Mouse (Mus musculus): ENCODE results near the gene Cep95. TPM values are rescaled to one million over a fixed set of nuclear protein-coding genes. Genes with fewer than 3 reads are reported as not detected.

The Cep95 gene
- polyA plus RNA-seq, 1 experiment from 2014 or later, result 12.2 TPM

DNA sequence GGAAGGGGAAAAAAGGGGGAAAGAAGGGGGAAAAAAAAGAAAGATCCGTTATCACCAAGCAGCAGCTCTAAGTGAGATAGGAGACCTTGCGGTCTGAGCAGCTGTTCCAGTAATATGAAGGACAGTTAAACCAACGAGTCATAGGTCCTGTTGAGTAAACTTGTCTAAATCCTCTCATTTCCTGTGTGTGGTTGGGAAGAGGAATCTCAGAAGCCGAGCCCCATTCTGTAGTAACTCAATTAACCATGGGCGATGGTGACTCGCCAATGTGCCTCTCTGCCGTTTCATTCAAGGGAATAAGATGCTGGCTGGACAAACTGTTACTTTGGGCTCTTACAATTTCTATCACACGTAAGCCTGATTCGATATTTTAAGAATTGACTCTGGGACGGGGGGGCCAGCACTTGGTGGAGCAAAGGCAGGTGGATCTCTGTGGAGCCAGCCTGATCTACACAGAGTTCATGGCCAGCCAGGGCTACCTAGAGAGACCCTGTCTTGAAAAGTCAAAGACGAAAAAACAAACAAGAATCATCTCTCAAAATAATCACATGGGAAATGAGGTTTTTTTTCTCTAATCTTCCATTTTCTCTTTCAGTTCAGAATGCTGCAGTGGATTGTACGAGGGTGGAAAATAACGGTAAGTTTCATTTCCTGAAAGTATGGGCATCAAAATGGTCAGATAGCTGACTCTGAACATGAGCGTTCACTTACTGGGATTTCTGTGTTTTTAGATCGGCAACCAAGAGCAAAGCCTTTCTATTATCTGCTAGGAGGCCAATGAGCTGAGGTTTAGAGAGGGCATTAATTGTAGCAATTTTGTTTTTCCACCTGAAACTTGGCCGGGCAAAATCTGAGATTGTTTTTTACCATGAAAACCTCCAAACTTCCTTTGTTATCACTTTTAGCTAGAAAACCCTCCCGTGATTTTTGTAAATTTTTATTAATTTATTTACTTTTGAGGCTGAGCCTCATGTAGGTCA, 37.7 kb upstream of the Cep95 start, which contains the start of gene Milr1:
Milr1 (plus strand) TSS at position 188 of the 980 bp plus-strand sequence.
- Histone ChIP-seq H3K4me1 (ENCODE audit: control insufficient read depth, insufficient read depth, low read depth, low read length) (no peaks in the 10 kb centered on the region), H3K9me3 (ENCODE audit: control insufficient read depth, low read length) (no peaks in the 10 kb centered on the region), H3K36me3 (ENCODE audit: control insufficient read depth, insufficient read depth, low read length) (no peaks in the 10 kb centered on the region), H3K4me3 (ENCODE audit: low read length) (no peak within 1 kb of the TSS), H3K27ac (ENCODE audit: low read depth, low read length) (no peak within 1 kb of the TSS), H3K4me2 (ENCODE audit: low read length) (no peak within 1 kb of the TSS), H3K9ac (ENCODE audit: low read depth, low read length) (no peak within 1 kb of the TSS), H3K27me3 (replicated peaks; ENCODE audit: control insufficient read depth, insufficient read depth, low read length) (no peaks in the 10 kb centered on the region)
- WGBS, result 89% methylated on average over 17 of the region's 17 CpGs
- no peak for ATAC-seq

DNA sequence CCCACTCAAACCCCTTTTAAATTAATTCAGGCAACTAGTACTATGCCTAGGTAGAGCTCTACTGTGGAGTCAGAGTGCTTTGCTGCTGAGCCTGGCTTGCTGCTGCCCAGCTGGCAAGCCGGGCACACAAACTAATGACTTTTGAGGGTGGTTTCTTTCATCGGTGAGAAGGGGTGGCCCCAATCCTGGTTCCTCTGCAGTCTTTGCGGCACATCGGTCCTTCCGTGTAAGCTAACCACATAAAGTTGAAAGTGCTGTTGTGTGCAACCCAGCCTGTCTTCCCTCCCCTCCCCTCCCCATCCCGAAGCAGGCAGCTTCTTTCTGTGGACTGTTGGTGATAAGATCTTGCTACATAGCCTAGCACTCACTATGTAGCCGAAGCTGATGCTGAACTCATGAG, 36.9 kb upstream of the Cep95 start:
- H3K27me3 ChIP-seq (replicated peaks; ENCODE audit: control insufficient read depth, insufficient read depth, low read length), result no peaks in the 10 kb centered on the region
- H3K4me2 ChIP-seq (ENCODE audit: low read length), result no peak overlapping the region
- no peak overlapping the region for H3K4me3 ChIP-seq (ENCODE audit: low read length)
- no peak for ATAC-seq
- H3K4me1 ChIP-seq (ENCODE audit: control insufficient read depth, insufficient read depth, low read depth, low read length), result no peaks in the 10 kb centered on the region
- H3K9ac ChIP-seq (ENCODE audit: low read depth, low read length), result no peak overlapping the region
- WGBS, result 85% methylated on average over 7 of the region's 7 CpGs
- H3K9me3 ChIP-seq (ENCODE audit: control insufficient read depth, low read length), result no peaks in the 10 kb centered on the region
- H3K36me3 ChIP-seq (ENCODE audit: control insufficient read depth, insufficient read depth, low read length), result no peaks in the 10 kb centered on the region
- H3K27ac ChIP-seq (ENCODE audit: low read depth, low read length), result no peak overlapping the region

DNA sequence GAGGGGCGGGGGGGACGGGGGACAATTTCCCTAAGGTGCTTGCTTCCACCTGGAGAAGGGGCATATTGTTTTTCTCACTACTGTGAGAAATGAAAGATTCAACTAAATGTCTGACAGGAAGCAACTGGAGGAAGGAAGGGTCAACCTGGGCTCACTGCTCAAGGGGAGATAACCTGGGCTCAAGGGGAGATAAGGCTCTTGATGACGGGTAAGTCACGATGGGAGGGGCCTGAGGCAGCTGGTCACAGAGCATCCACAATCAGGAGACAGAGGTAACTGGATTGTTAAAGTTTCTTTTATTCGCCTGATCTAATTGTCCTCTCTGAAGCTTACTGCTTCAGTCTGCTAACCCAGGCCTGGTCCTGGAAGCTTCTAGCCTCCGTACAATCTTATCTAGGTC, 35.7 kb upstream of the Cep95 start:
- Histone ChIP-seq H3K36me3 (ENCODE audit: control insufficient read depth, insufficient read depth, low read length) (no peaks in the 10 kb centered on the region), H3K9ac (ENCODE audit: low read depth, low read length) (no peak overlapping the region), H3K9me3 (ENCODE audit: control insufficient read depth, low read length) (no peaks in the 10 kb centered on the region), H3K4me2 (ENCODE audit: low read length) (no peak overlapping the region), H3K4me3 (ENCODE audit: low read length) (no peak overlapping the region), H3K27me3 (replicated peaks; ENCODE audit: control insufficient read depth, insufficient read depth, low read length) (no peaks in the 10 kb centered on the region), H3K27ac (ENCODE audit: low read depth, low read length) (no peak overlapping the region), H3K4me1 (ENCODE audit: control insufficient read depth, insufficient read depth, low read depth, low read length) (no peaks in the 10 kb centered on the region)
- no peak for ATAC-seq
- 94% methylated on average over 6 of the region's 6 CpGs for WGBS

DNA sequence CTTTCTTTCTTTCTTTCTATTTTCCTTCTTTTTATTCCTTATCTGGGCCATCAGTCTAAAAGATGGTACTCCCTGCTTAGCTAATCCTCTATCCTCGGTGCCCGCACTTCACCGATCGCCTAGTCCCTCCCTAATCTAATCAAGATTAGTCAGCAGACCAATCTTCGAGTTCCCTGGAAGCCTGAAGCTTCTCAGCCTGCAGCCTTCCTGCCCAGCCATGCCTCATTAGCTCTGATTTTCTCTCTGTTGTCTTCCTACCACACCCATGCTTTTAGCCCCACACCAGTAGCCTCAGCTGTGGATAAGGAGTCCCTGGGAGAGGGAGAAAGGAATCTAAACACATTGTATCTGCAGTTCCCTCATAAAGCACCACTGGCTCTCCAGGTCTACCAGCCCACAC, 33.5 kb upstream of the Cep95 start:
- no peaks in the 10 kb centered on the region for H3K4me1 ChIP-seq (ENCODE audit: control insufficient read depth, insufficient read depth, low read depth, low read length)
- H3K27me3 ChIP-seq (replicated peaks; ENCODE audit: control insufficient read depth, insufficient read depth, low read length), result no peaks in the 10 kb centered on the region
- H3K4me3 ChIP-seq (ENCODE audit: low read length), result no peak overlapping the region
- no peak overlapping the region for H3K4me2 ChIP-seq (ENCODE audit: low read length)
- no peak for ATAC-seq
- no peak overlapping the region for H3K27ac ChIP-seq (ENCODE audit: low read depth, low read length)
- H3K36me3 ChIP-seq (ENCODE audit: control insufficient read depth, insufficient read depth, low read length), result no peaks in the 10 kb centered on the region
- H3K9me3 ChIP-seq (ENCODE audit: control insufficient read depth, low read length), result no peaks in the 10 kb centered on the region
- WGBS, result 52% methylated on average over 5 of the region's 5 CpGs
- H3K9ac ChIP-seq (ENCODE audit: low read depth, low read length), result no peak overlapping the region

DNA sequence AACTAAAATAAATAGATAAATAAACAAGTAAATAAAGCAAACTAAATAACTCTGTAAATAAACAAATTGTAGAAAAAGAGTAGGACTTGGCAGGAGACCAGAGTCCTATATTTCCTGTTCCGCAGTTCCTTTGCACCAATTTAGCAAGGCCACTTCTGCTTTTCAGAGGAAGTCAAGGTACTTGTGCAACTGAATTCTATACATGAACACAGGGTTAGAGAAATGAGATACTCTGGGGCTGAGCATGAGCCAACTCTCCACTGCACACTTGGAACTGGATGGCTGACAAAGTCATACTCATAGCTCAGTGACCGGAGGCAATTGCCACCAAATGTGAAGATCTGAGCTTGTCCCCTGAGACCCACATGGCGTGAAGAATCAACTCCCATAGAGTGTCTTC, 30.0 kb upstream of the Cep95 start:
- H3K27ac ChIP-seq (ENCODE audit: low read depth, low read length), result no peak overlapping the region
- no peak overlapping the region for H3K4me2 ChIP-seq (ENCODE audit: low read length)
- H3K4me3 ChIP-seq (ENCODE audit: low read length), result no peak overlapping the region
- 96% methylated on average over 3 of the region's 3 CpGs for WGBS
- H3K36me3 ChIP-seq (ENCODE audit: control insufficient read depth, insufficient read depth, low read length), result no peaks in the 10 kb centered on the region
- H3K9me3 ChIP-seq (ENCODE audit: control insufficient read depth, low read length), result no peaks in the 10 kb centered on the region
- no peaks in the 10 kb centered on the region for H3K4me1 ChIP-seq (ENCODE audit: control insufficient read depth, insufficient read depth, low read depth, low read length)
- H3K9ac ChIP-seq (ENCODE audit: low read depth, low read length), result no peak overlapping the region
- H3K27me3 ChIP-seq (replicated peaks; ENCODE audit: control insufficient read depth, insufficient read depth, low read length), result no peaks in the 10 kb centered on the region
- no peak for ATAC-seq

DNA sequence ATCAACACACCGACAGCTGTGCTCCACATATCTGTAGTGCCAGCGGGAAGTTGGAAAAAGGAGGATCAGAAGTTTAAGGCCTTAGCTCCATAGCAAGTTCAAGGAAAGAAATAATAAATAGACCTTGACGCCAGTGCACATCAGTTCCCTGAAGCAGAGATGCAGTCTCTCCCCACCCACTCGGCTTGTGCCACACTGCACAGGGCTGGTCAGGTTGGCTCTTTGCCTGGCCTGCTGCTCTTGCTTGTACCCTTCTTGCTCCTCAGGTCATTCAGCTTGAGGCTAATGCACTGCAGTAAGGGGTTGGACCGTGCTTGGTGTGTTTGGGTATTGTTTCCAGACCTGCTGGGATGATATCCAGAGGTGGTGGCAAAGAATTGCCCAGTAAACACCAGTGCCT, 28.5 kb upstream of the Cep95 start:
- ATAC-seq, result no peak
- Histone ChIP-seq H3K4me3 (ENCODE audit: low read length) (no peak overlapping the region), H3K27ac (ENCODE audit: low read depth, low read length) (no peak overlapping the region), H3K9ac (ENCODE audit: low read depth, low read length) (no peak overlapping the region), H3K4me1 (ENCODE audit: control insufficient read depth, insufficient read depth, low read depth, low read length) (no peaks in the 10 kb centered on the region), H3K36me3 (ENCODE audit: control insufficient read depth, insufficient read depth, low read length) (no peaks in the 10 kb centered on the region), H3K27me3 (replicated peaks; ENCODE audit: control insufficient read depth, insufficient read depth, low read length) (no peaks in the 10 kb centered on the region), H3K9me3 (ENCODE audit: control insufficient read depth, low read length) (no peaks in the 10 kb centered on the region), H3K4me2 (ENCODE audit: low read length) (no peak overlapping the region)
- 90% methylated on average over 5 of the region's 5 CpGs for WGBS

DNA sequence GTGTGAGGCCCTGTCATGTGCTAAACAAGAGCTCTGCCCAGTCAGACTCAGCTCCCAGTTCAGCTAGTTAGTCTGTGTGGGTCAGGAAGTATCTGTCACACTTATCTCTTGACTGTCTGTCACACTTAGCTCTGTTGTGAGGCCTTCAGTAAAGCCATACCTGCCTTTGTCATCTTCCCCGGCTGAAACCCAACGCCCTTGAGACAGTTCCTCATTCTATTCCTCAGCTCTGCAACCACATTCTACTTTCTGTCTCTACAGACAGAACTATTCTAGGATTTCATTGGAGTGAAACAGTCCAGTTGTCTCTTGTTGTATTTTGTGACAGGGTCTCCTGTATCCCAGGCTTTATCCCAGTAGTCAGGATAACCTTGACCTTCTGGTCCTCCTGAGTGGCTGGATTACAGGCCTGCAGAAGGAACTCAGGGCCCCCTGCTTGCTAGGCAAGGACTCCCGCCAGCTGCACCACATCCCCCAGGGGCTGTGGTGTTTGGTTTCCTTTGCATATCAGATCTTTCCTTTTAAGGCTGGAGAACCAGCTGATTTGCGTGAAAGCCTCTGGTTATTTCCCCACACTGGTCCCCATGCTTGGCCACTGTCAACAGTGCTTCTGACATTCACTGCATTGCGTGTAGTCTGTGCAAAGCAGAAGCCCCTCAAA, 26.8 kb upstream of the Cep95 start:
- 46% methylated on average over 5 of the region's 5 CpGs for WGBS
- no peaks in the 10 kb centered on the region for H3K9me3 ChIP-seq (ENCODE audit: control insufficient read depth, low read length)
- no peak overlapping the region for H3K27ac ChIP-seq (ENCODE audit: low read depth, low read length)
- H3K4me2 ChIP-seq (ENCODE audit: low read length), result no peak overlapping the region
- no peaks in the 10 kb centered on the region for H3K27me3 ChIP-seq (replicated peaks; ENCODE audit: control insufficient read depth, insufficient read depth, low read length)
- no peak for ATAC-seq
- no peaks in the 10 kb centered on the region for H3K4me1 ChIP-seq (ENCODE audit: control insufficient read depth, insufficient read depth, low read depth, low read length)
- H3K4me3 ChIP-seq (ENCODE audit: low read length), result no peak overlapping the region
- no peak overlapping the region for H3K9ac ChIP-seq (ENCODE audit: low read depth, low read length)
- H3K36me3 ChIP-seq (ENCODE audit: control insufficient read depth, insufficient read depth, low read length), result peaks cover 8% of the 10 kb centered on the region

DNA sequence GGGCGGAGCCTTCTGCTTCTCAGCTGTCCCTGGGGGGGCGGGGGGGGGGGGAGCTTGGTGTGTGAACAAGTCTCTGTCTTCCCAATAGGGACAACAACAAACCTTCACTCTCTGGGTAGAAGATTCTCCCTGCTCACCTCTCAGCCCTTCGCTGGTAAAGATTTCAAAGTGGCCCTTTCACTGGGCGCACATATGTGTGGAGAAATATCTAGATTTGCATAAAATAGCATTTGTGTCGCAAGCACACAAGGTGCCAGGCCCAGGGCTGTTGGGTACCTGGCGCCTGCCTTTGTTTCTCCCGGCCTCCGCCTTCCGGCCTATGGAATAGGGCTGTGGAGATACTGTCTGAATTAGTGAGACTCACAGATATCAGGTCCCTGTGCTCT, 26.3 kb upstream of the Cep95 start:
- Histone ChIP-seq H3K9me3 (ENCODE audit: control insufficient read depth, low read length) (no peaks in the 10 kb centered on the region), H3K27ac (ENCODE audit: low read depth, low read length) (no peak overlapping the region), H3K4me2 (ENCODE audit: low read length) (no peak overlapping the region), H3K9ac (ENCODE audit: low read depth, low read length) (no peak overlapping the region), H3K27me3 (replicated peaks; ENCODE audit: control insufficient read depth, insufficient read depth, low read length) (no peaks in the 10 kb centered on the region), H3K4me3 (ENCODE audit: low read length) (no peak overlapping the region), H3K36me3 (ENCODE audit: control insufficient read depth, insufficient read depth, low read length) (peaks cover 10% of the 10 kb centered on the region), H3K4me1 (ENCODE audit: control insufficient read depth, insufficient read depth, low read depth, low read length) (no peaks in the 10 kb centered on the region)
- 76% methylated on average over 9 of the region's 9 CpGs for WGBS
- ATAC-seq, result no peak

DNA sequence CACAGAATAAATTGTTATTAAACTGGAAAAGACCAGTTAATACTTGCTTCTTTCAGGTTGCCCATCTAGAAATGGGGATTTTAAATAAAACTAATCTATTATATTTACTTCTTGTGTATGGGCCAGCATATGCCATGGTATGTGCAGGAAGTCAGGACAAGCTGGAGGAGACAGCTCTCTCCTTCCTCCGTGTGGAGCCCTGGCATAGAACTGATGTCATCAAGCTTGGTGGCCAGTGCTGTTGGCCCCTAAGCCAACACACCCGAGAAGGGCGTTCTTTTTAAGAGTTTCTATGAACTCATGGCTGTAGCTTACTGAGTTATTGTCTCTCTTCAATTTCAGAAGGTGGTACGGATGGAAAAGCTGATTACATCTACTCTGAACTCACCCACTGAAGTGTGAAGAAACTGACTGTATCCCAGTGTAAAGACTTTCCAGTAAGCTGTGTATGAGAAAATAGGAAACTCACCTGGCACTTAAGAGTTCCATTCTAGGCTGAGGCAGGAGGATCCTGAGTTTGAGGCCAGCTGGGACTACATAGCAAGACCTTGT, 22.4 kb upstream of the Cep95 start:
- Histone ChIP-seq H3K4me1 (ENCODE audit: control insufficient read depth, insufficient read depth, low read depth, low read length) (no peaks in the 10 kb centered on the region), H3K36me3 (ENCODE audit: control insufficient read depth, insufficient read depth, low read length) (peaks cover 26% of the 10 kb centered on the region), H3K27ac (ENCODE audit: low read depth, low read length) (no peak overlapping the region), H3K4me2 (ENCODE audit: low read length) (no peak overlapping the region), H3K4me3 (ENCODE audit: low read length) (no peak overlapping the region), H3K9me3 (ENCODE audit: control insufficient read depth, low read length) (no peaks in the 10 kb centered on the region), H3K27me3 (replicated peaks; ENCODE audit: control insufficient read depth, insufficient read depth, low read length) (no peaks in the 10 kb centered on the region), H3K9ac (ENCODE audit: low read depth, low read length) (no peak overlapping the region)
- no peak for ATAC-seq
- 97% methylated on average over 4 of the region's 4 CpGs for WGBS
